Mouse (Mus musculus) urinary bladder, postnatal 25 days (tissue): ENCODE data around the gene 1810037I17Rik.
"Not testable (repeated sequence)": the region's sequence is repeated elsewhere in the genome, so short reads cannot be mapped to it uniquely, and the experiment has no call there.

Experiments used
- DNase-seq: peaks from one replicate; pipeline ENCODE4 v3.0.0; 2022; ENCODE audit warnings: low spot score

1810037I17Rik gene

DNA sequence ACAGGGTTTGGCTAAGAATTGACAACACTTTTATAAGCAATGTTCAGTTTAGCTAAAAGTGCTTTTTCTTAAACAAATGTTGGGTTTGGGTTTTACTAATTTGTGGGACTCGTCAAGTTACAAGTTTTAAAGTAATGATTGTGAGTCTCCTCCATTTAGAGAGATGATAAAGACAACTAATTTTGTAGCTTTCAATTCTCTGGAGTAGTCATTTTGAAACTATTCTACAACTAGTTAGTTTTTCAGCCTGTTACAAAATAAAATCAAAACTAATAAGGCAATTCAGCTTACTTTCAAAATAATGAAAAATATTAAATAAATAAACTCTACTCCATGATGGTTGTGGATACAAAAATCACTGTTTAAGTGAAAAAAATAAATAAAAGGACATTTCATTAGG is 8.5 kb downstream of the 1810037I17Rik start:
- DNase-seq = no peak

DNA sequence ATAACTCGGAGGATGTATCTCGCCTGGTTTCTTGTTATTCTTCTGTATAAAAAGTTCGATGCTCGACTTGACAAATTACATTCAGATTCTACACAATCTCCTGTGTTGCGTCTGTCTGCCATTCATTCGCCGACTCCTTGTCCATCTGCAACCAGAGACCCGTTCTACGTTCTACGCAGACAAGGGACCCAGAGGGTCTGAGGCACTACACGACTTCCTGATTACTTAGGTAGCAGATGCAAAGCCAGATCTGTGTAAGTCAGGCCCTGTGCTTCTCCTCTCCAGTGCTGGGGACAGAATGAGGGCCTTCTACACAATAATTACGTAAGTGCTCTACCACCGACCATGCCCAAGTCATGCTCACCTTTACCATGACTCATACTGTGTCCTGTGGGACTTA is 13.2 kb downstream of the 1810037I17Rik start:
- DNase-seq = not testable (repeated sequence)

DNA sequence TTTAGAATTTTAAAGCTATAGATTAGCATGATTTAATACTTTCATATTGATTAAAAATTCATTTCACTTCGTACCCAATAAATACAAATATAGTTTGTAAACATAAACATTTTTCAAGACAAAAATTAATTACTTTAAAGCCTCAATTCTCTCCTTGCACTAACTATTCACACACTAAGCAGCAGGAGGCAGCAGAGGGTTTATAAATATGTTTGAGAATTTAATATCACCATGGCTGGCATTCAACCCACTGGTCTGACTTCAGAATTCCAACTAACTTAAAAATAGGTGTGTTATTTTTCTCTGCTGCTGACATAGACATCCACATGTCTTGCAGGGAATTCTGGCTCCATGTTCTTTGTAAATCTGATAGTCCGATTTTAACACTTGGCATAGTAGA is 15.2 kb downstream of the 1810037I17Rik start:
- DNase-seq = no peak

DNA sequence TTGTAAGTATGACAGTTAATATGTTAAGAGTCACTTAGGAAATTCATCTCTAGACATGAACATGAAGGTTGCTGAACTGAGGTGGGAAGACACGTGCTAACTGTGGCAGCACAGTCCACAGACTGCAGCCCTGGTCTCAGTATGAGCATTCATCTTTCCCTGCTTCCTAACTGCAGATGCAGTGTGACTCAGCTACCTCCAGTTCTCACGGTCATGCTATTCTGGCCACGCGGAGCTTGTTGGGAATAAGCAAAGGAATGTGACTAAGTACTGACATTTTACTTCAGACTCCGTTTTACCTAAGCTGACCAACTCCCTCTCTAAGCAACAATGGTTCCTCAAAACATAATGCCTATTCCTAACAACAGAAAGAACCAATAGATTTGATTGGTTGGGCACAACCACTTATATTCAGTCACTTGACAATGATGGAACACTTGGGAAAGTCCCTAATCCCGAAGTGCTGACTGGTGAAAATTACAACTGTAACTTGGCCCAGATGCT is 19.4 kb downstream of the 1810037I17Rik start:
- DNase-seq = no peak

DNA sequence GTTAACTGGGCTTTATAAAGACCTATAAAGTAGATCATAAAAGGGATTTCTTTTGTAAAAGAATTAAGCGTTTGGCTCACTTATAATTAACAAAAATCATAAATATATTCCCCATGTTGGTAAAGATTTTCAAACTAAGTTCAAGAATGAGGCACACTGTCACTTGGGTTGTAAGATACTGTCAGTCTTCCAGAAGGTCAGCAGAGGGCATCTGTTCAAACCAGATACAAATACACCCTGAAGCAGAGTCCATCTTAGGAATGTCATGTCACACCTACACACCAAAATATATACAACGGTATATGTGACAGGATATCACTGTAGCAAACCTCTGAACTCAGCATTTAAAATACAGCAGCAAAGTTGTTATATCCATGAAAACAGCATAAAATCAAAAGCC is 26.1 kb downstream of the 1810037I17Rik start:
- DNase-seq = no peak

DNA sequence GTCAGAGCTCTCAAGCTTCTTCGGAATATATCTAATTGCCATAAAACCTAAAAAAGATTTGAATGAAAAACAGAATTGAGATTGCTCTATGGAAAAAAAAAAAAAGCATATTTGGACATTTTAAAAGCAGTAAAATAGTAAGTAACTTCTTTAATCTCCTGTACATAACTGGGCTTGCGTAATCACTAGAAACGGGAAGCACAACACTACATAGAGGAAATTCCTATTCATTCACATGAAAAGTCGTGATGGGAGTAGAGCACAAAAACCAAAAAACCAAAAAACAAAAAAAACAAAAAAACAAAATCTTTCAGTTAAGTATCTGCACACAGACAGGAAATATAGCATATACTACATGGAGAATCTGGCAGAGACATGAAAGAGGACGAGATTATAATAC is 40.3 kb downstream of the 1810037I17Rik start:
- no peak for DNase-seq

DNA sequence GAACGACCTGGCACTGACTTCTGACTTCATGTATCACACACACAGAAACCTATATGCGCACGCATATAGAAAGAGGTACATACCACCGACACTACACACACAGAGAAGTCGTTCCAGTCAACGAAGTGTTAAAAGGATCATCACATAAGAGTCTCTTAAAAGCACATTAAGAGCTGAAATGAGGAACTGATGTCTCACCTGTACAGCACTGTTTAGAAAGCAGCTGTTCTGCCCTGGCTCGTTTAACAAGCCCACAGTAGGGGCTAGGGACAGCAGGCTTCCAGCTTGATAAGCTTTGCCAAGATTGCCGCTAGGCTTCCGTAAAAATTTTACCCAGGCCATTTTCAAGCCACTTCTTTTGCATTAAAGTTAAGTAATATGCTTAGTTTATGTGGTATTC is 44.4 kb downstream of the 1810037I17Rik start:
- no peak for DNase-seq

DNA sequence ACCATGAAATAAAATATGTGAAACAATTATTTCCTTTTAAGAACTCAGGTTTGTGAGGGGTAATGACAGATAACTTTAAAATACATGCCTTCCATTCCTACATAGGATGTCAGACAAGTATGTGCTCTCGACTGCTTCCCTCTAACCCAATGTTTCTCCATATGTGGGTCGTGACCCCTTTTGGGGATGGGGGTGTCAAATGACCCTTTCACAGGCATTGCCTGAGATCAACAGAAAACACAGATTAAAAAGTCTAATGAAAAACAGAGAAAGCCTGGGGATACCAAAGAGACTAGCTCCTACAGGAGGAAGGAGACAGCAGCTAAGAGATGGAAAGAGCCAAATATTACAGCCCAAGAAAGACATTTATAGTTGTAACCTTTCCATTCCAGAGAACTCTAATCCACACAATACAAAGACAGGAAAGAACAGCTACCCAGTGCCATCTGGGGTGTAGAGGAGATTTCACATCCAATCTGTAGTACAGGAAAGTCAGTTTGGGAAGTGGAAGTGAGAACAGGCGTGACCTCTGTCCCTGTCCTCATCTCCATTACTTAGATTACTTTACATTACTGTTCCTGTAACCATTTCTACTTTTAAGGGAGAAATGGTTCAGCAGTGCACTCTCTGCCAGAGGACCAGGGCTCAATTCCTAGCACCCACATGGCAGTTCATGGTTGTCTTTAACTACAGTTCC is 48.3 kb downstream of the 1810037I17Rik start:
- DNase-seq = no peak

DNA sequence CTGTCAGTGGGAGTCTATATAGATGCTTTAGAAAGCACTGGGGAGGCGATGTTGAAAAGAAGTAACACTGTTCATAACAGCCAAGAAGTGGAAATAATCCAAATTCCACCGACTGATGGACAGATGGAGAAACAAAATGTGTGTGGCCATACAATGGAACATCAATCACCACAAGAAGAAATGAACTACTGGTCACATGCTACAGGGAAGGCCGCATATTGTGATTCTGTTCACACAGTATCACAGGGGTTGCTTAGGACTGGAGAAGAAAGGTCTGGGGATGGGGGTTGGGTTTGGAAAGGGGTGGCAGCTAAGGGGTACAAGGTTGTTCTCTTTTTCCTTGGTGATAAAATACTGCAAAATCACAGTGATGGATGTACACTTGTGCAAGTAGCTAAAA is 50.8 kb downstream of the 1810037I17Rik start:
- DNase-seq = no peak

DNA sequence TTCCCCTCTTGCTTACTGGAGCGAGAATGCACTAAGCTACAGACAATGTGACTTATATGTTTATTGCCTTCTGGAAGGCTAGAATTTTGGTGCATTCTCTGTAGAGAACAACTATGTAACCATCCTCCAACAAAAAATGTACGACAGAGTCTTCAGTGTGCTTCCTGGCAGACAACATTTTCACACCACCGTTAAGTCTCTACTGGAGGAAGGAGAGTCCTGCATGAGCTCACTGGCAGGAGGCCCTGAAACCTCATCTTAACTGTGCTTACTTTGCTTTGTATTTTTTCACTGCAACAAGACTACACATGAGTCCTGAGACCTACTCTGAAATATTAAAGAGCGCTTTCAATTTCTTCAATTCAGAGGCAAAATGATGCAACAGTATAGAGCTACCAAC is 51.4 kb downstream of the 1810037I17Rik start:
- DNase-seq = no peak
